Mouse (Mus musculus) heart, postnatal 0 days (tissue): ENCODE measurements around the gene Pds5b. TPM values are rescaled to one million over a fixed set of nuclear protein-coding genes. Genes with fewer than 3 reads are reported as not detected.

Source experiments
- ATAC-seq: fragments of 200-750 bp; cut with Nextera tagmentation; 2 replicates; pipeline ENCODE4 v1.8.0; 2017; ENCODE audit warnings: low read depth, moderate number of reproducible peaks, moderate library complexity; ENCODE audit not compliant: insufficient read depth
- DNase-seq: peaks from one replicate; pipeline ENCODE4 v3.0.0-alpha.2; 2016; ENCODE audit warnings: low spot score
- H3K27ac ChIP-seq: fragments of 300-500 bp; sonication (generic); 2 replicates; pipeline ENCODE4 v1.5.1; 2014; ENCODE audit warnings: low read depth, mild to moderate bottlenecking
- H3K27me3 ChIP-seq: fragments of 300-500 bp; sonication (generic); 2 replicates; pipeline ENCODE4 v1.6.1; 2014; ENCODE audit warnings: low read length, mixed read lengths; ENCODE audit not compliant: control insufficient read depth, insufficient read depth
- H3K36me3 ChIP-seq: fragments of 300-500 bp; sonication (generic); replicated peaks from 2 replicates; pipeline ENCODE4 v1.6.1; 2014; ENCODE audit warnings: low read length, mixed read lengths; ENCODE audit not compliant: control insufficient read depth, insufficient read depth
- H3K4me1 ChIP-seq: fragments of 300-500 bp; sonication (generic); 2 replicates; pipeline ENCODE4 v1.6.1; 2014; ENCODE audit warnings: antibody characterized with exemption; ENCODE audit not compliant: control insufficient read depth, insufficient read depth
- H3K4me2 ChIP-seq: fragments of 300-500 bp; sonication (generic); 2 replicates; pipeline ENCODE4 v1.6.1; 2014; ENCODE audit warnings: low read depth, mild to moderate bottlenecking, low read length, moderate library complexity
- H3K4me3 ChIP-seq: fragments of 300-500 bp; sonication (generic); 2 replicates; pipeline ENCODE4 v1.5.1; 2014; ENCODE audit warnings: low read depth, low read length
- H3K9ac ChIP-seq: fragments of 300-500 bp; sonication (generic); replicated peaks from 2 replicates; pipeline ENCODE4 v1.6.1; 2014; ENCODE audit warnings: low read depth, low read length, mixed read lengths
- H3K9me3 ChIP-seq: fragments of 300-500 bp; sonication (generic); replicated peaks from 2 replicates; pipeline ENCODE4 v1.6.1; 2016; ENCODE audit warnings: low read length; ENCODE audit not compliant: control insufficient read depth
- CTCF ChIP-seq: IDR thresholded peaks from 2 replicates; pipeline ENCODE4 v1.5.1; 2016; ENCODE audit warnings: antibody characterized with exemption, control low read depth, low read depth
- EP300 ChIP-seq: IDR thresholded peaks from 2 replicates; pipeline ENCODE4 v1.6.1; 2016; ENCODE audit warnings: antibody characterized with exemption, low read depth
- WGBS: fragments of 180-500 bp; shearing (Covaris S2); extraction: QIAGEN DNeasy Blood & Tissue Kit; methylation state at CpG from one replicate; pipeline ENCODE4 v1.1.7; 2014; 5-methylcytosine and 5-hydroxymethylcytosine counted together
- polyA plus RNA-seq: library from polyadenylated mRNA; unstranded; fragments of >200 nt; fragmentation: Nextera tagmentation; extraction: Ambion mirVana; gene quantifications from 2 replicates; pipeline ENCODE4 v1.2.1, GENCODE M21; 2015
- total RNA-seq: library from RNA; depleted of rRNA; stranded (reverse); fragments of >200 nt; gene quantifications from 2 replicates; pipeline ENCODE4 v1.2.3, GENCODE M21; 2014; ENCODE audit warnings: low replicate concordance

The Pds5b gene
- total and polyA plus RNA-seq, 2 experiments from 2014 or later = 8.1 to 24.2 TPM

DNA sequence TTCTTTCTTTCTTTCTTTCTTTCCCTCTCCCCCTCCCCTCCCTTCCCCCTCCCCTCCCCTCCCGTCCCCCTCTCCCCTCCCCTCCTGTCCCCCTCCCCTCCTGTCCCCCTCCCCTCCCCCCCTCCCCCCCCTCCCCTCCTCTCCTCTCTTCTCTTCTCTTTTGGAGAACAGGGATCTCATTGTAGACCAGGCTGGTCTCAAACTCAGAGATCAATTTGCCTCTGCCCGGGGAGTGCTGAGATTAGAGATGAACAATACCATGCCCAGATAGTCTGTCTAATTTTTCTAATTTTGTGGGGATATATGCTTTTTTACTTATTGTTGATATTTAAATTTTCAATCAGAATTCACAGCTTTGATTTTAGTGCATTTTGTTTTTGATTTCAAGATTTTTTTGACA, 67.1 kb downstream of the Pds5b start:
- Histone ChIP-seq H3K9me3 (no peaks in the 10 kb centered on the region), H3K4me1 (no peaks in the 10 kb centered on the region), H3K27me3 (no peaks in the 10 kb centered on the region), H3K27ac (no peak overlapping the region), H3K4me2 (no peak overlapping the region), H3K9ac (no peak overlapping the region), H3K36me3 (peaks cover 11% of the 10 kb centered on the region), H3K4me3 (no peak overlapping the region)
- ATAC-seq (no peak), DNase-seq (no peak)
- TF ChIP-seq CTCF (no peak), EP300 (no peak)
- 80% methylated on average over 1 of the region's 2 CpGs for WGBS

DNA sequence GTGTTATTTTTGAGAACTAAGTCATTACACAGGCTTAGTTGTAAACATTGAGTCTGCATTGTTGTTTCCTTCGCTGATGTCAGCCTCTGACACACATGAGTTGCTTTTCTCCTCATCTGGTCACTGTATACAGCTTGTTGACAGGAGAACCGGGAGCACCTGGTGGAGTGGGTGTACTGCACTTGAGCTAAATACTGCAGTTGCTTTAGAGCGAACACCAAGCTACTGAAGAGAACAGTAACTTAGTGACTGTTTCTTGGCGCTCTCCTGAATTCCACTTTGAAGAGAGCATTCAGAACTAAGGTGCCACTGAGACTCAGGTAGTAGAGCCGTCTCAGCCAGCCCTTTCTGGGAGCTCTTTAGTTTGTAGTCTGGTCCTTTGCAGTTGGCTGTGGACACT, 83.1 kb downstream of the Pds5b start:
- Histone ChIP-seq H3K36me3 (peaks cover 34% of the 10 kb centered on the region), H3K4me3 (no peak overlapping the region), H3K4me1 (no peaks in the 10 kb centered on the region), H3K4me2 (no peak overlapping the region), H3K27me3 (no peaks in the 10 kb centered on the region), H3K27ac (no peak overlapping the region), H3K9ac (no peak overlapping the region), H3K9me3 (no peaks in the 10 kb centered on the region)
- no peak; the same call in 1 of the 2 replicates for ATAC-seq
- WGBS = 55% methylated on average over 5 of the region's 5 CpGs
- peak; percentile 37 for DNase-seq
- no peak for TF ChIP-seq CTCF
- TF ChIP-seq EP300 = no peak

DNA sequence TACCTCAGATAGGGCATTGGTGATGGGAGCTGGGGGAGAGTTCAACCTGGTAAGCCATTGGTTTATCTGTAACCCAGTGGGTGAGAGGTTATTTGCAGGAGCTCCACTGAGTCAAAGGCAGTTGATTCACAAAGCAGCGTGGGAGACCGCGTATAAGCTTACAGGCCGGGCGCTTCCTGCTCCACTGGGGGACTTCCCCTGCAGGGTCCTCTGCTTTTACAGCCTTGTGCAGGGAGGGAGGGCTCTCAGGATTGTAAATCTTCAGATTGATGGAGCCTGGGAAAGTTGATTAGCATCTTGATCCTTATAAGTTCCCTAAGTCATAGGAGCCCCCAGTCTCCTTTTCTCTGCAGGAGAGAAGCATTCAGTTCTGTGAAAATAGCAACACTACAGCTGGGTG, 98.9 kb downstream of the Pds5b start:
- Histone ChIP-seq H3K4me1 (no peaks in the 10 kb centered on the region), H3K4me2 (no peak overlapping the region), H3K36me3 (peaks cover 25% of the 10 kb centered on the region), H3K9ac (no peak overlapping the region), H3K9me3 (no peaks in the 10 kb centered on the region), H3K4me3 (no peak overlapping the region), H3K27ac (no peak overlapping the region), H3K27me3 (no peaks in the 10 kb centered on the region)
- 58% methylated on average over 5 of the region's 5 CpGs for WGBS
- DNase-seq = no peak
- no peak for ATAC-seq
- TF ChIP-seq EP300 = no peak
- no peak for TF ChIP-seq CTCF

DNA sequence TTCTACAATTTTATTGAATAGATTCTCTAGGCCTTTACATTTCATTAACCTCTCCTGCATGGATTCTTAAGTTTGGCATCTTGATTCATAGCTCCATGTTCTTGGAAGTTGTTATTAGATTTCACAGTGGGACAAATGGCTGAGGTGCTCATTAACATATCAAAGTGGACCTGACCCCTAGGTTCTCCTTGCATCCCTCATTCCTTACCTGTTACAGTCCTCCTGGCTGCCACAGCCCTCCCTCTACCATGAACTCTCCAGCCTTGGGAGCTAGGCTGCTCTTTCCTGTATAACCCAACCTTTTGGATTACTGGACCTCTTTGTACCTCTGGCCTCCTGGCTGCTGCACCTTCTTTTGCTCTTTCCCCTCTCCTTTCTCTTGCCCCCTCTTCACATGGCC, 99.5 kb downstream of the Pds5b start:
- peaks cover 31% of the 10 kb centered on the region for H3K36me3 ChIP-seq
- H3K27ac ChIP-seq = no peak overlapping the region
- TF ChIP-seq EP300 (no peak), CTCF (no peak)
- H3K4me1 ChIP-seq = no peaks in the 10 kb centered on the region
- no peak overlapping the region for H3K4me2 ChIP-seq
- H3K9ac ChIP-seq = no peak overlapping the region
- DNase-seq (no peak), ATAC-seq (no peak)
- H3K27me3 ChIP-seq = no peaks in the 10 kb centered on the region
- H3K9me3 ChIP-seq = no peaks in the 10 kb centered on the region
- no peak overlapping the region for H3K4me3 ChIP-seq

DNA sequence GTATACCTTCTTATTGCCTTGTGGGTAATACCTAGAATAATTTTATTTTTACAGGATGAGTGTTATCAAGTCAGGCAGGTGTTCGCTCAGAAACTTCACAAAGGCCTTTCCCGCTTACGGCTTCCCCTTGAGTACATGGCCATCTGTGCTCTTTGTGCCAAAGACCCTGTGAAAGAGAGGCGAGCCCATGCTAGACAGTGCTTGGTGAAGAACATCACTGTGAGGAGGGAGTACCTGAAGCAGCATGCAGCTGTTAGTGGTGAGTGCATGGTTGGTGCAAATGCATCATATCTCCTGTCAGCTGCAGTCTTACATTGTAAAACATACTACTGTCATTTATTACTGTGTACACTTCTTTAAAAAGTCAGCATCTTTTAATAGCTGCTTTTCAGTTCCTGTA, 114.7 kb downstream of the Pds5b start:
- Histone ChIP-seq H3K27ac (no peak overlapping the region), H3K4me1 (no peaks in the 10 kb centered on the region), H3K9ac (no peak overlapping the region), H3K36me3 (peaks cover 53% of the 10 kb centered on the region), H3K4me2 (no peak overlapping the region), H3K4me3 (no peak overlapping the region), H3K27me3 (no peaks in the 10 kb centered on the region), H3K9me3 (no peaks in the 10 kb centered on the region)
- DNase-seq = no peak
- WGBS = 95% methylated on average over 4 of the region's 4 CpGs
- TF ChIP-seq EP300 = no peak
- no peak for TF ChIP-seq CTCF
- no peak for ATAC-seq

DNA sequence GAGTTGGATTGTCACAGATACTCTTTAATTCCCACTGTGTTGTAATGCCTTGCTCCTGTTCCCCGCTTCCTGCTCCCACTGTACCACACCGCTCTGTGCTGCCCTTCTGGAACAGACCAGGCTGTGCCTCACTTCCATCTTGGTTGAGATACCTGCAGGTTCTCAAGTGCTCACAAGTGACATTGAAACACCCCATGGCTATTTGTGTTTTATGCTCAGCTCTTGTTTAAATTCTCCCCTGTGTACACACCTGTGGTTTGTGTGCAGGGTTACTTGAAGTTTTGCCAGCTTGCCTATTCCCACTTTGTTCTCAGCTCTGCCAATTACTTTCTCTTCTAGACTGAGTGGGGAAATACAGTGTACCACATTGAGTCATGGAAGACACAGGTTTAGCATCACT, 115.5 kb downstream of the Pds5b start:
- Histone ChIP-seq H3K27ac (no peak overlapping the region), H3K9me3 (no peaks in the 10 kb centered on the region), H3K27me3 (no peaks in the 10 kb centered on the region), H3K4me3 (no peak overlapping the region), H3K4me1 (no peaks in the 10 kb centered on the region), H3K36me3 (peaks cover 48% of the 10 kb centered on the region), H3K9ac (no peak overlapping the region), H3K4me2 (no peak overlapping the region)
- DNase-seq = no peak
- 100% methylated on average over 2 of the region's 2 CpGs for WGBS
- TF ChIP-seq CTCF (no peak), EP300 (no peak)
- ATAC-seq = no peak
